Mouse (Mus musculus): ENCODE measurements around the gene Asphd1.

Asphd1 gene

GRCm38 (mm10) chr7:126898102-126898990 lies 51.0 kb downstream of the Asphd1 start:
- ATAC-seq (ENCODE audit: insufficient number of reproducible peaks, low FRiP score, low TSS enrichment), result peak; percentile 91

GRCm38 (mm10) chr7:126897390-126898101 lies 51.8 kb downstream of the Asphd1 start:
- ATAC-seq (ENCODE audit: insufficient number of reproducible peaks, low FRiP score, low TSS enrichment), result no peak

- no peak for ATAC-seq (ENCODE audit: insufficient number of reproducible peaks, low FRiP score, low TSS enrichment)
These were observed 52.5 kb downstream of the Asphd1 start for GRCm38 (mm10) chr7:126896912-126897311.
